Mouse (Mus musculus): ENCODE data around the gene Grb7.

DNA sequence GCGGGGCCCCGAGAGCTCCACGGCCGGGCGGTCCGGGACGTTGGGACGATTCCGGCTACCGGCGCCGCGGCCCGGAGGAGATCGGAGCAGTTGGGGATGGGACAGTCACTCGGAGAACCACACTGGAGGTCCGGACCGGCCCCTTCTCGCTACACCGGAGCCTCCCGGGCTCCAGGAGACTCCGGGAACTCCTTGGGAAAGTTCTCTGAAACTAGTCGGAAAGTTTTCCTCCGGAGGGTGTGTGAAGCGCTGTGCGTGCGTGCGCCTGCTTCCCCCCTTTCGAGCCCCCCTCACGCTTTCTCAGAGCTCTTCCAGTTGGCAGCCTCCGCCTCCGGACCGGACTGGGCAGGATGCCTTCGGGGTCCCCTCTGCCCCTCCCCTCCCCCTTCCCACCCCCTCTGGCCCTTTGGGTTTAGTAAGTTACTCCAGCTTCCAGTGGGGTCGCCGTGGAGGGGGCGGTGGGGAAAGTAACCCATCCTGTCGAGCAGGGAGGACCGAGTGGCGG is 33.3 kb upstream of the Grb7 start:
- TF ChIP-seq EP300 (IDR thresholded peaks at IDR 0.05; ENCODE audit: insufficient read depth, low read depth, low read length) (no peak), CTCF (IDR thresholded peaks at IDR 0.05) (no peak)

All from heart, adult 2 months (tissue).